ENCODE assay signal across 13 mouse cellular contexts in the genomic region with DNA sequence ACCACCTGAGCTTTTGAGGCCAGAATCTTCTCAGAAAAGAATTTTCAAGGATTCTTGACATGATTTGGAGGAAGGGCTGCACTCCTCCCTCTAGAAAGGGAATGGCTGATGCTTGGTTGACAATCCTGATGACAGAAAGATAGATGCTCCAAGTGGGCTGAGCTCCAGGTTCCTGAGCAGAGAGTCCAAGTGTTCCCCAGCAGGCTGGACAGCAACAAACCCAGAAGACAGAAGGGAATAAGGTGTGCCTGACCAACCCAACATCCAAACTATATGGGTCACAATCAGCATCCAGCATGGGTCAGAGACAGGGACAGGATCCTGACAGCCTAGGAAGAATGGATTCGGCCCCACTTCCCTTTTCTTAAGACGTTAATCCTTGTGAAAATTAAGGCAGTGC.
"Had no signal": no experiment of that assay in that cellular context is flagged by ENCODE, and none has a peak within 500 bp of the region (broad histone marks: within the 10 kb centered on the region; RNA-seq: fewer than 3 reads in every experiment).

No protein-coding gene starts in this region.

- H3K9me3 ChIP-seq: limb, embryonic 12.5 days; liver, embryonic 13.5 days; midbrain, embryonic 13.5 days had no signal

- H3K4me3 ChIP-seq: limb, embryonic 12.5 days; liver, embryonic 13.5 days; midbrain, embryonic 13.5 days had no signal

- H3K36me3 ChIP-seq: limb, embryonic 12.5 days; liver, embryonic 13.5 days; midbrain, embryonic 13.5 days had no signal

- H3K4me1 ChIP-seq: liver, embryonic 13.5 days had no signal

- H3K27me3 ChIP-seq: limb, embryonic 12.5 days; liver, embryonic 13.5 days; midbrain, embryonic 13.5 days had no signal

- ATAC-seq: midbrain, embryonic 13.5 days had no signal

- H3K4me2 ChIP-seq: limb, embryonic 12.5 days; liver, embryonic 13.5 days; midbrain, embryonic 13.5 days had no signal

- H3K27ac ChIP-seq: kidney, postnatal 0 days; limb, embryonic 12.5 days; liver, embryonic 13.5 days; midbrain, embryonic 13.5 days had no signal

- DNase-seq: kidney, postnatal 36 days; layer of hippocampus, adult 9-11 months; layer of hippocampus, postnatal 36 days; liver; liver, embryonic 13.5 days; lung, adult 18-20 months; lung, postnatal 36 days; right cerebral cortex, adult 18-20 months; right cerebral cortex, postnatal 25 days; thymus, postnatal 4 days had no signal

- H3K9ac ChIP-seq: limb, embryonic 12.5 days; liver, embryonic 13.5 days; midbrain, embryonic 13.5 days had no signal
